Mouse (Mus musculus): ENCODE measurements at regions not wholly inside any gene's neighbourhood (a gene's known extent, or its start where the extent isn't known, plus 50 kb on each side); places are given as distances from the start of the nearest gene placed in this dataset.
A peak's percentile ranks its signal among the peaks of the same experiment; 100 is the strongest.
"Not testable (repeated sequence)": the region's sequence is repeated elsewhere in the genome, so short reads cannot be mapped to it uniquely, and the experiment has no call there.

DNA sequence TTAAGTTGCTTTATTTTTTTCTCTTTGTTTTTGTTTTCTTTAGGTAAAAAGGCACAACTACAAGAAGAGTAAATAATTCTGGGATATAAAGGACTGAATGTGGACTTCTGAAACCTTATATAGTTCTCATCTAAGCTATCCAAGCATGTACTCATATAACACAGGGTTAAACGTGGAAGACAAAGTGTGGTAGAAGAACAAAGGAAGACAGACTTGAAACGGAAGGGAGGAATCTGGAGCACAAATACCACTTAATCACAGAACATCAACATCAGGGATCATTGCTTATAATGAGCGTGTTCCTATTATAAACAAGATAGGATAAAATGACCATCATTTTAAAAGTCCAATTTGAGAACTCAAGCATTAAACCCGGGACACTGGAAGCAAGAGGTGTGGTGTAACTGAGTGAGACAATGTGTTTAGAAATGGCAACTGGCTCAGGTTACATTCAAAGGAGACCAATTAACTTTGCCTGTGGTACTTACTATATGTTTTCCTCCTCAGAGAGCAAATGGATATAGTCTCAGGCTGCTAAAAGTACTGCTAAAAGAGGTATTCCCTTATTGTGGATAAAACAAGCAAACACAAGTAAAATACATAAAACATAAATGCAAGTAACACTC is 96.1 kb upstream of the Hdgfl1 start:
- Histone ChIP-seq H3K4me1 (no peaks in the 10 kb centered on the region), H3K27me3 (no peaks in the 10 kb centered on the region), H3K9me3 (replicated peaks) (no peaks in the 10 kb centered on the region), H3K4me3 (replicated peaks) (no peak overlapping the region), H3K9ac (no peak overlapping the region), H3K27ac (no peak overlapping the region), H3K36me3 (no peaks in the 10 kb centered on the region), H3K4me2 (no peak overlapping the region)
- 33% methylated on average over 4 of the region's 4 CpGs for WGBS
- ATAC-seq (replicated peaks; ENCODE audit: low FRiP score): peak; percentile 79

DNA sequence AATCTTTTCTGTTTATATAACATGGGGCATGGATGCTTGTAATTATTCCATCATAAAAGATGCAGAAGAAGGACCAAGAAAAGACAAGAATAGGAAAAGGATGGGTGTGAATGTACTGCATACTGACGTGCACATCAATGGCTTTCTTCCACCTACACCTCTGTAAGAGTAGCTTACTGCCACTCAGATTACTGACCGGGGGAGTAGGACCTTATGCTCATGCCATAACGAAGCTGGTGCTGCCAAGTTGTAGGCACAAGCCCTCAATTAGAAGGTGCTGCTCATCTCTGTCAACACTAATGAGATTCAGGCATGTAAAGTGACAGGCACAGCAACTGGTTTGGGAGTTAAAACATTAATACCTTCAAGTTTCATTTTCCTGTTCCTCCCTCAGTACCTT is 97.8 kb upstream of the Hdgfl1 start:
- WGBS: 60% methylated on average over 3 of the region's 3 CpGs
- ATAC-seq (replicated peaks; ENCODE audit: low FRiP score): no peak
- no peak overlapping the region for H3K27ac ChIP-seq
- H3K36me3 ChIP-seq: no peaks in the 10 kb centered on the region
- no peaks in the 10 kb centered on the region for H3K9me3 ChIP-seq (replicated peaks)
- H3K27me3 ChIP-seq: no peaks in the 10 kb centered on the region
- H3K9ac ChIP-seq: no peak overlapping the region
- H3K4me1 ChIP-seq: no peaks in the 10 kb centered on the region
- no peak overlapping the region for H3K4me2 ChIP-seq
- H3K4me3 ChIP-seq (replicated peaks): no peak overlapping the region

DNA sequence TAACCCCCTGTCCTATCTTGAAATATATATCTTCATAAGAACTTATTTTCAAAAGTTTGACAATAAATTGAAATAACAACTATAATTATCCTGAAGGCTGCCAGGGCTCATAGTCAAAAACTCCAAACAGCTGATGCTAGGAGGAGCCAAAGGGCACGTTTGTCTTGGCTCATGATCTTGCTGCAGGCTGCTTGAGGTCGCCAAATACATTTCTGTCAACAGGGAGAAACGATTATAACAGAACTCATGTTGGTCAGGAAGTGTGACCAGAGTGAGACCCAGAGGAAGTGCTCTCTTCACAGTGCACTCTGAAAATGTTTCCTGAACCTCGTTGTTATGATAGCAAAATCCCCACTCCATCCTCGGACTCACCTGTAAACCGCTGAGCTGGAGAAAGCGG is 140.9 kb upstream of the Prl start:
- Histone ChIP-seq H3K9me3 (replicated peaks) (no peaks in the 10 kb centered on the region), H3K4me1 (no peaks in the 10 kb centered on the region), H3K36me3 (no peaks in the 10 kb centered on the region), H3K4me2 (peak overlapping the region; percentile 16; the same call in 1 of the 2 replicates), H3K27ac (0 out of 2 replicates have a peak overlapping the region, but pooled peaks have one; percentile 22), H3K4me3 (replicated peaks) (no peak overlapping the region), H3K27me3 (no peaks in the 10 kb centered on the region), H3K9ac (no peak overlapping the region)
- 42% methylated on average over 7 of the region's 7 CpGs for WGBS
- ATAC-seq (replicated peaks; ENCODE audit: low FRiP score): peak; percentile 66; the same call in 1 of the 2 replicates

DNA sequence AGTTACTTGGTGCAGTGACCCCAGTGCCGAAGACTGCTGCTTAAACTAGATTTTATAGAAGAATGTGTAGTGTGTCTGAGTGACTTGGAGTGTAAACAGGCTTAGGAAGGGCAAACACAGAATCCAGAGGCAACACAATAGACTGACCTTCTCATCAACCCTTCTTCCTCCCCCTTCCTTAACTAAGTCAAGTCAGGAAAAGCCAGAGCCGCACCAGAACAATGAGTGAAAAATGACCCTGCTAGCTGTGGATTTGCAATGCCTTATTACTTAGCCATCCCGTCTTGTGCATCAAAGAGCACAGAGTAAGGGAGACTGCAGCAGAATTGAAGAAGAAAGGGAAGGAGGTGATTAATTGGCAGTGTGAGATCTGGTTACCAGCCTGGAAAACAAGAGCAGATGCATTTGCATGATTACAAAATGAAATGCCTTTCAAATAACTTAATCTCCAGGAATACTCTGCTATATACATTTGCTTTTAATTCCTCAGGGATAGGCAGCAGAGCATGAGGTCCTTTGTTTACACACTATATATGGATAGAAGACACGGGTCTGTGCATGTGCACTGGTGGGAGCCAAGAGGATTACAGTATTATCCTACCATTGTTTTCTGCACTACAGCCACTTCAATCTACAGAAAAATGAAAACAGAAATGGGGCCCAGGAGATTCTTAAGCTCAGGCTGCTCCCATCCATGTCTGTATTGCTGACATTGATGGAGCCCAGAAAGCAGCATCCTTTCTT is 124.5 kb upstream of the Prl start:
- peak; percentile 92 for ATAC-seq (replicated peaks; ENCODE audit: low FRiP score)
- H3K4me2 ChIP-seq: no peak overlapping the region
- H3K9ac ChIP-seq: no peak overlapping the region
- peaks cover 10% of the 10 kb centered on the region for H3K4me1 ChIP-seq
- H3K4me3 ChIP-seq (replicated peaks): no peak overlapping the region
- no peaks in the 10 kb centered on the region for H3K9me3 ChIP-seq (replicated peaks)
- WGBS: 8% methylated on average over 4 of the region's 4 CpGs
- no peaks in the 10 kb centered on the region for H3K36me3 ChIP-seq
- no peaks in the 10 kb centered on the region for H3K27me3 ChIP-seq
- peak overlapping the region; percentile 48; the same call in 1 of the 2 replicates for H3K27ac ChIP-seq

DNA sequence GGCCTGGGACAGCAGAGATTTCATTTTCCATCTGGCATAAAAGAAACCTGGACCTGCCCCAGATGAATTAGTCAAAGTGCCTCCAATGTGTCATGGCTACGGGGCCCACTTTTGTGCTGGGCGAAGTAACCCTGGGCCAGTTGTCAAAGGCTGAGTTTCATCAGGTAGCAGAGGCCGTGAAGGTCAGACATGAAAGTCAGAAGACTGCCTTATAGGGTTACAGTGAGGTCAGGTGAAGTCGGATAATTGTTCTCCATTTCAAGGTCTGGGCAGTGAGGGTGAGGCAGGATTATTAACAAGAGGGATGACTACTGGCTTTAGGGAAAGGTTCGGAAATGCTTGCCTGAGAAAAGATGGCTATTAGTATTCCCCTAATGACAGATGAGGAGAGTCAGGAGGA is 123.5 kb upstream of the Prl start:
- H3K9ac ChIP-seq: no peak overlapping the region
- peak overlapping the region; percentile 23; the same call in 1 of the 2 replicates for H3K27ac ChIP-seq
- H3K36me3 ChIP-seq: no peaks in the 10 kb centered on the region
- H3K4me1 ChIP-seq: peaks cover 10% of the 10 kb centered on the region
- WGBS: 30% methylated on average over 5 of the region's 5 CpGs
- no peak overlapping the region for H3K4me2 ChIP-seq
- H3K4me3 ChIP-seq (replicated peaks): no peak overlapping the region
- ATAC-seq (replicated peaks; ENCODE audit: low FRiP score): no peak
- H3K9me3 ChIP-seq (replicated peaks): no peaks in the 10 kb centered on the region
- H3K27me3 ChIP-seq: no peaks in the 10 kb centered on the region

DNA sequence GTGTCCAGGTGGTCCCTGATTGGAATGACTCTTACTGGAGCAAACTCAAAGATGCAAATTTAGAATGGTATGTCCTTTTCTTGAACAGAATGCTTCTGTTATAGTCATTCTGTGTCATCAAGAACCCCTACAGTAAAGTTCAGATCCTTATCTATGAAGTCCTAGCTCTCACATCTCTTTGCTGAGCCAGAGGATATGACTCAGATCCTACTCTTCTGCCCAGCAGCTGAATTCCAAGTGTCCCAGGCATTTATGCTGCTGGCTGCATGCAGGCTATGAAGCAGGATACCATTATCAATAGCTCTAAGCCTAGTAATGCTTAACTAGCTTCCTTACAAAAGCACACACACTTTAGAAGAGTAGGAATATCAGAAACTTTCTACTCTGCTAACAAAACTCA is 116.9 kb upstream of the Prl start:
- Histone ChIP-seq H3K27me3 (no peaks in the 10 kb centered on the region), H3K36me3 (no peaks in the 10 kb centered on the region), H3K9ac (no peak overlapping the region), H3K4me2 (no peak overlapping the region), H3K27ac (no peak overlapping the region), H3K9me3 (replicated peaks) (no peaks in the 10 kb centered on the region), H3K4me3 (replicated peaks) (no peak overlapping the region), H3K4me1 (no peaks in the 10 kb centered on the region)
- no peak for ATAC-seq (replicated peaks; ENCODE audit: low FRiP score)

DNA sequence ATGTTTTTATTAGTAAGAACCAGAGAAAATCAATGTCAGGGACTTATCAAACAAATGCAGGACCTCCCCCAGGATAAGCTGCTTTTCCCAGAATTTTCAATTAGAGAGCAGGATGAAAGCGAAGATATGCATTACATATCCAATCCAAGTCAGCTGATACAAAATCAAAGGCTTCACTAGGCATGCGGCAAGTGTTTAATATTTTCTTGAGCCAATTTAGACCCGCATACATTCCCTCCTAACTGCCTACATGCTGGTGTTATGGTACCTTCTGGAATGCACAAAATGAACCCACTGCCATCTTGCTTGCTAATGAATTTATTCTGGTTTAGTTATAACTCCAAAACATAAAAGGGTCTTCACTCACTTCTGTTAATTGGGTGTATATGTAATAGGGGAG is 112.9 kb upstream of the Prl start:
- no peak for ATAC-seq (replicated peaks; ENCODE audit: low FRiP score)
- no peak overlapping the region for H3K9ac ChIP-seq
- no peaks in the 10 kb centered on the region for H3K9me3 ChIP-seq (replicated peaks)
- no peaks in the 10 kb centered on the region for H3K4me1 ChIP-seq
- WGBS: 92% methylated on average over 3 of the region's 3 CpGs
- no peak overlapping the region for H3K4me3 ChIP-seq (replicated peaks)
- H3K27me3 ChIP-seq: no peaks in the 10 kb centered on the region
- H3K27ac ChIP-seq: no peak overlapping the region
- no peak overlapping the region for H3K4me2 ChIP-seq
- H3K36me3 ChIP-seq: no peaks in the 10 kb centered on the region

DNA sequence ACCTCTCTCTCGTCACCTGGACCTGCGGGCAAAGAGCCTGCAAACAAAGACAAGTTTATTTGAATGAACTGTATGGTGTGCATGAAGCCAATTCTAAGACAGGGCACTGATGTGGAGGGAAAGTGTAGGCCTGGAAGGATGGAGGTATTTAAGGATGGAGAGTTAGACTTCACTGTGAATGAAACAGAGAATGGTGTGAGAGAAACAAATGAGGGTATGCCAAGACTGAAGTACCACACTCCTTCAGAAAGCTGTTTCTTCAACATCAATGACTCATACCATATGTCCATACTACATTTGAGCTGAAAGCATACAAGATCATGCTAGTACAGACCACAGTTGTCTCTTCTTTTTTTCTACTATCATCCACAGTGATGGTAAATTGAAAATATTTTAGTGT is 105.9 kb upstream of the Prl start:
- H3K4me1 ChIP-seq: no peaks in the 10 kb centered on the region
- no peaks in the 10 kb centered on the region for H3K36me3 ChIP-seq
- no peaks in the 10 kb centered on the region for H3K27me3 ChIP-seq
- H3K9me3 ChIP-seq (replicated peaks): no peaks in the 10 kb centered on the region
- 89% methylated on average over 2 of the region's 2 CpGs for WGBS
- no peak overlapping the region for H3K27ac ChIP-seq
- no peak overlapping the region for H3K4me2 ChIP-seq
- no peak for ATAC-seq (replicated peaks; ENCODE audit: low FRiP score)
- H3K9ac ChIP-seq: no peak overlapping the region
- no peak overlapping the region for H3K4me3 ChIP-seq (replicated peaks)

DNA sequence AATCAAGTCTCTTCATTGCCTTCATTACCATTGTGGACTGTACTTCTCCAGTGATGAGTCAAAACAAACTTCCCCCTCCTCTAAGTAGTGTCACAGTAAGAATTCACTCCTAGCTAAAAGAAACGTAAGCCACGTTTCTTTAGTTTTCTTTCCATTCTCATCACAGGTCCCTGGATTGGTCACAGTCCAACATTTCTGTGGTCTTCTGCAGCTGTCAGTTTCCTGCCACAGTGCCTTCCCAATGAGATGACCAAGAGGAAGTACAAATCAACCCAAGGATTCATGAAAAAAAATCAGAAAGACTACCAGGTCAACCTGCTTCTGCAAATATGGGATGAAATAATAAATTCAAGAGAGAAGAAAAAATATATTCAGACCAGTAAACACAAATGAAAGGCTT is 103.5 kb upstream of the Prl start:
- no peak overlapping the region for H3K4me2 ChIP-seq
- no peaks in the 10 kb centered on the region for H3K36me3 ChIP-seq
- H3K27me3 ChIP-seq: no peaks in the 10 kb centered on the region
- H3K9me3 ChIP-seq (replicated peaks): no peaks in the 10 kb centered on the region
- no peak overlapping the region for H3K4me3 ChIP-seq (replicated peaks)
- WGBS: 77% methylated on average over 2 of the region's 2 CpGs
- H3K9ac ChIP-seq: no peak overlapping the region
- H3K4me1 ChIP-seq: no peaks in the 10 kb centered on the region
- no peak for ATAC-seq (replicated peaks; ENCODE audit: low FRiP score)
- no peak overlapping the region for H3K27ac ChIP-seq

DNA sequence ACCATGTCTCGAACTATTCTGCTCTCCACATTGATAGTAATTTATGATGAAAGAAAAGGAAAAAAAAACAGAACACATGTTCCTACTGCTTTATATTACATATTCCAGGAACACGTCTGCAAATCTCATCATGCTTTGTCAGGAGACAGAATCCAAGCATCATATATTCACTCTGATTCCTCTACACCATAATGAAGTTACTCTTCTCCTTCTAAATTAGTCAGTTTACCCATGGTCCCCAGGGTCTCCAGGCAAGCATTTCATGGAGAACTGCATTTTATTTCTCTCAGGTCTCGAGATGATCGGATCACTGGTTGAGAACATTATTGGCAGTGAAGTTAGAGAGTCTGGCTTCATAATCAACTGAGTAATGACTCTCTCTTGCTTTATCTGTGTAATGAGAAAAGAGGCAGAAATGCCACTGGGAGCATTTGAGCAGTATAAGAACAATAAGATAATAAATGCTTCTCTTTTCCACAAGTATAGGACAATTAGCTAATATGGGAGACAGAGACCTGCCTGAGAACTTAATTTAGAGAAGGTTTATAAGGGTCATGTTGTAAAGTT is 97.8 kb upstream of the Prl start:
- no peak for ATAC-seq (replicated peaks; ENCODE audit: low FRiP score)
- H3K27ac ChIP-seq: no peak overlapping the region
- no peaks in the 10 kb centered on the region for H3K36me3 ChIP-seq
- no peak overlapping the region for H3K4me3 ChIP-seq (replicated peaks)
- no peaks in the 10 kb centered on the region for H3K9me3 ChIP-seq (replicated peaks)
- no peak overlapping the region for H3K4me2 ChIP-seq
- H3K27me3 ChIP-seq: no peaks in the 10 kb centered on the region
- H3K4me1 ChIP-seq: no peaks in the 10 kb centered on the region
- 72% methylated on average over 4 of the region's 4 CpGs for WGBS
- no peak overlapping the region for H3K9ac ChIP-seq

DNA sequence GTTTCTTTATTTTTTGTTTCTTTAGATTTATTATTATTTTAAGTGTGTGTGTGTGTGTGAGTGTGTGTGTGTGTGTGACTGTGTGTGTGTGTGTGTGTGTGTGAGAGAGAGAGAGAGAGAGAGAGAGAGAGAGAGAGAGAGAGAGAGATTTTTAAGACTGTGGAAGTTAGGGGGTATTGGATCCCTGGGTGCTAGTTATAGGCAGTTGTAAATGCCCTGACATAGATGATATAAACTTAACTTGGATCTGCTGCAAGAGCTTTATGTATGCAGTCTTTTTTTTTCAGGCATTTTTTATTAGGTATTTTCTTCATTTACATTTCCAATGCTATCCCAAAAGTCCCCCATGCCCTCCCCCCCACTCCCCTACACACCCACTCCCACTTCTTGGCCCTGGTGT is 96.8 kb upstream of the Prl start:
- not testable (repeated sequence) for H3K4me1 ChIP-seq; H3K36me3 ChIP-seq; H3K4me2 ChIP-seq; H3K9me3 ChIP-seq (replicated peaks); H3K27me3 ChIP-seq; ATAC-seq (replicated peaks; ENCODE audit: low FRiP score); H3K4me3 ChIP-seq (replicated peaks); H3K9ac ChIP-seq; H3K27ac ChIP-seq

DNA sequence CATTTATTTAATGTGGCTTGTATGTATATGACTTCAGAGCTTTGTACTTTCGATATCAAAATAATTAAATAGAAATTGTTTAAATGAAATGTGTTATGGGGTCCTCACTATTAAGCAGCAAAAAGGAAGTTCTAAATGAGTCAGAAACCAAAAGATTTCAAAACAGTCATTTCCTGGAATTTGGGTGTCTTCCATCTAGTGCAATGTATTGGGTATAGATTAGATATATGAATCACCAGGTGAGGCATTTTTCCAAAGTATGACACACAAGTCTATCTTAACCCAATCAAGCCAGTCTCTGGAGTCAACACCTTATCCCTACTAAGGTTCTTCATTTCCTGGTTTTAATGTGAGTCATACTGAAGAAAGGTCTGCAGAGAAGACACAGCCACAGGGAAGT is 81.3 kb upstream of the Prl start:
- no peak overlapping the region for H3K4me3 ChIP-seq (replicated peaks)
- no peaks in the 10 kb centered on the region for H3K4me1 ChIP-seq
- no peak overlapping the region for H3K27ac ChIP-seq
- no peaks in the 10 kb centered on the region for H3K36me3 ChIP-seq
- no peaks in the 10 kb centered on the region for H3K27me3 ChIP-seq
- no peaks in the 10 kb centered on the region for H3K9me3 ChIP-seq (replicated peaks)
- no peak overlapping the region for H3K9ac ChIP-seq
- 87% methylated on average over 1 of the region's 1 CpGs for WGBS
- ATAC-seq (replicated peaks; ENCODE audit: low FRiP score): no peak
- no peak overlapping the region for H3K4me2 ChIP-seq
